Mouse (Mus musculus) left cerebral cortex, postnatal 10 days (tissue): ENCODE data around the gene Itpkb. TPM values are rescaled to one million over a fixed set of nuclear protein-coding genes. Genes with fewer than 3 reads are reported as not detected.

Experiments
- DNase-seq, 2 experiments: peaks; one replicate each; pipeline ENCODE4 v3.0.0; 2021 to 2022; ENCODE audit warnings: low spot score in 2 of 2, mixed read lengths in 1 of 2; ENCODE audit errors: extremely low spot score in 1 of 2
- intact Hi-C: fragments of 180-260 bp; cut with DNase I; formaldehyde crosslinking; loops from one replicate; pipeline ENCODE4 v1.15.1; 2025
- total RNA-seq, 2 experiments: library from RNA; stranded (reverse); gene quantifications; 2 replicates each; pipeline ENCODE4 v1.2.3; 2021

Itpkb gene
- total RNA-seq, 2 experiments from 2014 or later: 11.6 to 12.9 TPM

- DNase-seq: peak in 1 of 2 experiments; percentile 91
- intact Hi-C loops: loop anchor here (10.0 kb wide), 1 partner anchor 247 kb away; no protein-coding TSS in a partner anchor
These were observed 92.0 kb downstream of the Itpkb start for GRCm38 (mm10) chr1:180422076-180422828.

- intact Hi-C loops: loop anchor here (10.0 kb wide), 1 partner anchor 248 kb away; no protein-coding TSS in a partner anchor
- peak in 1 of 2 experiments; percentile 53 for DNase-seq
These were observed 92.8 kb downstream of the Itpkb start for GRCm38 (mm10) chr1:180423008-180423639.

GRCm38 (mm10) chr1:180423931-180424330 is 93.6 kb downstream of the Itpkb start:
- intact Hi-C loops: loop anchor here (10.0 kb wide), 1 partner anchor 249 kb away; no protein-coding TSS in a partner anchor
- no peak for DNase-seq

GRCm38 (mm10) chr1:180426405-180426804 is 96.1 kb downstream of the Itpkb start:
- intact Hi-C loops: loop anchor here (5.0 to 10.0 kb wide), 2 partner anchors 159 to 252 kb away; no protein-coding TSS in a partner anchor
- DNase-seq: no peak

- no peak for DNase-seq
- intact Hi-C loops: loop anchor here (5.0 to 10.0 kb wide), 2 partner anchors 160 to 253 kb away; no protein-coding TSS in a partner anchor
These were observed 97.4 kb downstream of the Itpkb start for GRCm38 (mm10) chr1:180427685-180428084.

GRCm38 (mm10) chr1:180428101-180428712 is 97.9 kb downstream of the Itpkb start:
- intact Hi-C loops: loop anchor here (5.0 to 10.0 kb wide), 2 partner anchors 161 to 253 kb away; no protein-coding TSS in a partner anchor
- peak; percentile 67 to 70 for DNase-seq

GRCm38 (mm10) chr1:180428871-180429270 is 98.6 kb downstream of the Itpkb start:
- DNase-seq: no peak
- intact Hi-C loops: loop anchor here (5.0 to 10.0 kb wide), 2 partner anchors 162 to 254 kb away; no protein-coding TSS in a partner anchor

- intact Hi-C loops: loop anchor here (5.0 to 10.0 kb wide), 4 partner anchors 52 to 332 kb away; partner anchors contain the start of gene Stum
- DNase-seq: no peak
These were observed 99.5 kb downstream of the Itpkb start for GRCm38 (mm10) chr1:180429819-180430218.

GRCm38 (mm10) chr1:180431833-180432232 is 101.5 kb downstream of the Itpkb start:
- no peak for DNase-seq
- intact Hi-C loops: loop anchor here (5.0 kb wide), 2 partner anchors 50 to 330 kb away; partner anchors contain the start of gene Stum

- intact Hi-C loops: loop anchor here (5.0 kb wide), 2 partner anchors 49 to 329 kb away; partner anchors contain the start of gene Stum
- DNase-seq: no peak
These were observed 102.8 kb downstream of the Itpkb start for GRCm38 (mm10) chr1:180433098-180433538.

GRCm38 (mm10) chr1:180433796-180434566 is 103.7 kb downstream of the Itpkb start:
- DNase-seq: peak; percentile 58 to 73
- intact Hi-C loops: loop anchor here (1.0 to 5.0 kb wide), 3 partner anchors 48 to 328 kb away; partner anchors contain the start of gene Stum

- intact Hi-C loops: loop anchor here (1.0 to 5.0 kb wide), 3 partner anchors 47 to 327 kb away; partner anchors contain the start of gene Stum
- no peak for DNase-seq
These were observed 104.6 kb downstream of the Itpkb start for GRCm38 (mm10) chr1:180434925-180435324.

- intact Hi-C loops: no loop called here
- no peak for DNase-seq
These were observed 109.2 kb downstream of the Itpkb start for GRCm38 (mm10) chr1:180439496-180439895.

GRCm38 (mm10) chr1:180444411-180444810 is 114.1 kb downstream of the Itpkb start:
- DNase-seq: no peak
- intact Hi-C loops: no loop called here

- no peak for DNase-seq
- intact Hi-C loops: no loop called here
These were observed 119.4 kb downstream of the Itpkb start for GRCm38 (mm10) chr1:180449641-180450040.

GRCm38 (mm10) chr1:180458274-180458673 is 128.0 kb downstream of the Itpkb start:
- intact Hi-C loops: no loop called here
- peak in 1 of 2 experiments; percentile 35 for DNase-seq

GRCm38 (mm10) chr1:180458680-180459079 is 128.4 kb downstream of the Itpkb start:
- DNase-seq: no peak
- intact Hi-C loops: no loop called here

GRCm38 (mm10) chr1:180460721-180461120 is 130.4 kb downstream of the Itpkb start:
- intact Hi-C loops: no loop called here

More at GRCm38 (mm10) chr1:180460721-180461120, 130.4 kb downstream of the Itpkb start:
- peak in 1 of 2 experiments; percentile 36 for DNase-seq
